Mouse (Mus musculus) MEL (cell line): ENCODE measurements around the gene Npy. TPM values are rescaled to one million over a fixed set of nuclear protein-coding genes. Genes with fewer than 3 reads are reported as not detected.

ENCODE experiments used
- DNase-seq: peaks from one replicate; pipeline ENCODE4 v3.0.0; 2011; ENCODE audit warnings: low read depth, low spot score
- H3K27ac ChIP-seq: 2 replicates; pipeline ENCODE4 v1.5.1; 2012; ENCODE audit warnings: low read depth, mild to moderate bottlenecking, control low read depth, low read length, moderate library complexity; ENCODE audit not compliant: control insufficient read depth
- H3K27me3 ChIP-seq, 2 experiments: fragments of 150-350 bp in 1 of 2; sonication (generic) in 1 of 2; 2 replicates each; pipeline ENCODE4 v1.6.1; 2012; ENCODE audit warnings: low read length in 2 of 2, mild to moderate bottlenecking in 2 of 2, improper control_type of control experiment in 1 of 2, moderate library complexity in 1 of 2; ENCODE audit not compliant: insufficient read depth in 2 of 2, control insufficient read depth in 1 of 2
- H3K36me3 ChIP-seq, 2 experiments: 2 replicates each; pipeline ENCODE4 v1.6.1; 2012 to 2014; ENCODE audit warnings: low read length in 2 of 2, improper control_type of control experiment in 1 of 2, inconsistent platforms in 1 of 2, mild to moderate bottlenecking in 1 of 2; ENCODE audit not compliant: insufficient read depth in 2 of 2, control insufficient read depth in 1 of 2
- H3K4me1 ChIP-seq, 2 experiments: fragments of 150-350 bp in 1 of 2; sonication (generic) in 1 of 2; 2 replicates each; pipeline ENCODE4 v1.6.1; 2012; ENCODE audit warnings: low read length in 2 of 2, improper control_type of control experiment in 1 of 2, mild to moderate bottlenecking in 1 of 2; ENCODE audit not compliant: insufficient read depth in 2 of 2, control insufficient read depth in 1 of 2
- H3K4me3 ChIP-seq, 2 experiments: fragments of 150-350 bp in 1 of 2; sonication (generic) in 1 of 2; 2 replicates each; pipeline ENCODE4 v1.5.1; 2012; ENCODE audit warnings: low read depth in 2 of 2, low read length in 2 of 2, mild to moderate bottlenecking in 2 of 2, moderate library complexity in 2 of 2, control low read depth in 1 of 2, improper control_type of control experiment in 1 of 2; ENCODE audit not compliant: control insufficient read depth in 1 of 2, insufficient read depth in 1 of 2
- H3K79me2 ChIP-seq: 2 replicates; pipeline ENCODE4 v1.6.1; 2012; ENCODE audit warnings: mild to moderate bottlenecking, low read length, moderate library complexity; ENCODE audit not compliant: control insufficient read depth, poor library complexity, insufficient read depth
- H3K9ac ChIP-seq: 2 replicates; pipeline ENCODE4 v1.6.1; 2012; ENCODE audit warnings: low read depth, mild to moderate bottlenecking, control low read depth, low read length, moderate library complexity; ENCODE audit not compliant: control insufficient read depth, poor library complexity, severe bottlenecking
- H3K9me3 ChIP-seq: fragments of 150-350 bp; sonication (generic); replicated peaks from 2 replicates; pipeline ENCODE4 v1.6.1; 2012; ENCODE audit warnings: mild to moderate bottlenecking, low read length, improper control_type of control experiment, moderate library complexity; ENCODE audit not compliant: insufficient read depth
- CTCF ChIP-seq, 3 experiments: IDR thresholded peaks in 2 of 3; conservative IDR thresholded peaks in 1 of 3; 2 replicates each; pipeline ENCODE4 v1.5.1; 2011 to 2012; ENCODE audit warnings: low read length in 3 of 3, low read depth in 2 of 3, mild to moderate bottlenecking in 2 of 3, improper control_type of control experiment in 1 of 3, inconsistent platforms in 1 of 3, mixed read lengths in 1 of 3, moderate library complexity in 1 of 3; ENCODE audit not compliant: control insufficient read depth in 1 of 3, insufficient read depth in 1 of 3, poor library complexity in 1 of 3, severe bottlenecking in 1 of 3
- E2F4 ChIP-seq: IDR thresholded peaks from 2 replicates; pipeline ENCODE4 v1.6.1; 2011; ENCODE audit warnings: low read depth, low read length, improper control_type of control experiment, borderline replicate concordance
- ELF1 ChIP-seq: IDR thresholded peaks from 2 replicates; pipeline ENCODE4 v1.6.1; 2014; ENCODE audit warnings: low read depth, mild to moderate bottlenecking, inconsistent platforms, low read length, improper control_type of control experiment, moderate library complexity
- ETS1 ChIP-seq: IDR thresholded peaks from 2 replicates; pipeline ENCODE4 v1.6.1; 2012; ENCODE audit warnings: low read depth, mild to moderate bottlenecking, inconsistent platforms, low read length, improper control_type of control experiment, moderate library complexity
- GABPA ChIP-seq: IDR thresholded peaks from 2 replicates; pipeline ENCODE4 v1.6.1; 2012; ENCODE audit warnings: low read depth, mild to moderate bottlenecking, inconsistent platforms, low read length, improper control_type of control experiment, moderate library complexity
- HCFC1 ChIP-seq: IDR thresholded peaks from 2 replicates; pipeline ENCODE4 v1.6.1; 2012; ENCODE audit warnings: low read depth, mild to moderate bottlenecking, inconsistent platforms, low read length, improper control_type of control experiment, moderate library complexity
- JUND ChIP-seq: IDR thresholded peaks from 2 replicates; pipeline ENCODE4 v1.6.1; 2011; ENCODE audit warnings: low read depth, mild to moderate bottlenecking, improper control_type of control experiment, low read length
- MAX ChIP-seq: IDR thresholded peaks from 2 replicates; pipeline ENCODE4 v1.6.1; 2011; ENCODE audit warnings: low read length, improper control_type of control experiment
- MEF2A ChIP-seq: IDR thresholded peaks from 2 replicates; pipeline ENCODE4 v1.6.1; 2014; ENCODE audit warnings: low read depth, mild to moderate bottlenecking, inconsistent platforms, low read length, improper control_type of control experiment; ENCODE audit not compliant: poor library complexity, insufficient replicate concordance, severe bottlenecking; ENCODE audit errors: extremely low read depth
- MYB ChIP-seq: IDR thresholded peaks from 2 replicates; pipeline ENCODE4 v1.6.1; 2011; ENCODE audit warnings: mild to moderate bottlenecking, low read depth, low read length, improper control_type of control experiment
- MYC ChIP-seq: IDR thresholded peaks from 2 replicates; pipeline ENCODE4 v1.6.1; 2011; ENCODE audit warnings: low read depth, mild to moderate bottlenecking, low read length, improper control_type of control experiment, moderate library complexity
- RCOR1 ChIP-seq: IDR thresholded peaks from 2 replicates; pipeline ENCODE4 v1.6.1; 2012; ENCODE audit warnings: low read depth, mild to moderate bottlenecking, inconsistent platforms, low read length, improper control_type of control experiment
- SMC3 ChIP-seq: IDR thresholded peaks from 2 replicates; pipeline ENCODE4 v1.6.1; 2011; ENCODE audit warnings: low read depth, low read length, improper control_type of control experiment
- TAL1 ChIP-seq: IDR thresholded peaks from 2 replicates; pipeline ENCODE4 v1.6.1; 2012; ENCODE audit warnings: mild to moderate bottlenecking, inconsistent platforms, low read length, moderate library complexity, mixed read lengths
- TCF12 ChIP-seq: IDR thresholded peaks from 2 replicates; pipeline ENCODE4 v1.6.1; 2014; ENCODE audit warnings: low read depth, mild to moderate bottlenecking, inconsistent platforms, low read length, improper control_type of control experiment, moderate library complexity
- UBTF ChIP-seq: IDR thresholded peaks from 2 replicates; pipeline ENCODE4 v1.6.1; 2012; ENCODE audit warnings: low read depth, mild to moderate bottlenecking, inconsistent platforms, low read length, improper control_type of control experiment, moderate library complexity, borderline replicate concordance; ENCODE audit not compliant: insufficient read depth
- ZKSCAN1 ChIP-seq: IDR thresholded peaks from 2 replicates; pipeline ENCODE4 v1.6.1; 2012; ENCODE audit warnings: low read depth, mild to moderate bottlenecking, inconsistent platforms, low read length, improper control_type of control experiment, moderate library complexity
- ZMIZ1 ChIP-seq: IDR thresholded peaks from 2 replicates; pipeline ENCODE4 v1.6.1; 2012; ENCODE audit warnings: low read depth, mild to moderate bottlenecking, inconsistent platforms, low read length, improper control_type of control experiment, moderate library complexity
- polyA plus RNA-seq, 2 experiments: library from polyadenylated mRNA; stranded (reverse) in 1 of 2; unstranded in 1 of 2; fragments of >175 nt in 1 of 2; fragments of >200 nt in 1 of 2; gene quantifications; 2 replicates each; pipeline versions ENCODE4 v1.2.1 to v1.2.4; 2012; ENCODE audit warnings: low replicate concordance in 2 of 2, low read depth in 1 of 2; ENCODE audit not compliant: insufficient read length in 2 of 2, insufficient read depth in 1 of 2, missing spikeins in 1 of 2
- total RNA-seq: library from RNA; depleted of rRNA; stranded (reverse); fragments of 300-350 nt; gene quantifications from 2 replicates; pipeline ENCODE4 v1.2.3, GENCODE M21; 2012

The Npy gene
- total and polyA plus RNA-seq, 3 experiments, result not detected

DNA sequence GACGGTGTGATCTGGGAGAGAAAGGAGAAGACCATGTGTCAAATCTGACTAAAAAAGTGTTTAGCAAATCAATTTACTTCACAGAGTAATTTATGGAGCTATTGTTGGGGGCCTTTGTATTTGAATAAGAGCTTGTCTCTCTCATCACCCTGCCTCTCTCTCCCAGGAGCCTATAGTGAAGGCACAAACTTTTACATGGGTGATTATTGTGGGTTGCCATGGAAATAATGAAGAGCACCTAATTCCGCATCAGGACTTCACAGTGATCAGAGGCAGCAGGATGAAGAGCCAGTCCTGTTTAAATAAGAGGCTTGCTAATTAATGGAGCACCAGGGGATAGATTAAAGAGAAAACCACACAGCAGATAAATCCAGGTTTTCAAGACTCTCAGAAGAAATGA, 52.6 kb downstream of the Npy start:
- Histone ChIP-seq H3K4me1 (no peaks in the 10 kb centered on the region), H3K9ac (no peak overlapping the region), H3K36me3 (no peaks in the 10 kb centered on the region), H3K9me3 (no peaks in the 10 kb centered on the region), H3K4me3 (no peak overlapping the region), H3K27ac (no peak overlapping the region), H3K27me3 (no peaks in the 10 kb centered on the region), H3K79me2 (no peaks in the 10 kb centered on the region)
- TF ChIP-seq TCF12 (no peak), HCFC1 (no peak), RCOR1 (no peak), CTCF (IDR thresholded peaks at IDR 0.05 in 2 of 3, conservative IDR thresholded peaks at IDR 0.05 in 1 of 3; ENCODE audit: control insufficient read depth in 1 of 3, insufficient read depth in 1 of 3, low read depth in 2 of 3, low read length in 3 of 3, poor library complexity in 1 of 3, severe bottlenecking in 1 of 3) (no peak), UBTF (no peak), TAL1 (no peak), MEF2A (no peak), ZMIZ1 (no peak)
- no peak for DNase-seq

- Histone ChIP-seq H3K4me1 (no peaks in the 10 kb centered on the region), H3K79me2 (no peaks in the 10 kb centered on the region), H3K9ac (no peak overlapping the region), H3K9me3 (no peaks in the 10 kb centered on the region), H3K36me3 (no peaks in the 10 kb centered on the region), H3K27ac (no peak overlapping the region), H3K4me3 (no peak overlapping the region), H3K27me3 (no peaks in the 10 kb centered on the region)
- TF ChIP-seq ELF1, result no peak
- TF ChIP-seq CTCF (IDR thresholded peaks at IDR 0.05 in 2 of 3, conservative IDR thresholded peaks at IDR 0.05 in 1 of 3; ENCODE audit: control insufficient read depth in 1 of 3, insufficient read depth in 1 of 3, low read depth in 2 of 3, low read length in 3 of 3, poor library complexity in 1 of 3, severe bottlenecking in 1 of 3), result no peak
- TF ChIP-seq SMC3, result no peak
- TF ChIP-seq MYC, result no peak
- no peak for TF ChIP-seq MAX
- TF ChIP-seq MYB, result no peak
- no peak for TF ChIP-seq TCF12
- TF ChIP-seq MEF2A, result no peak
- TF ChIP-seq GABPA, result no peak
- no peak for TF ChIP-seq HCFC1
- no peak for TF ChIP-seq ZKSCAN1
- no peak for TF ChIP-seq TAL1
- TF ChIP-seq JUND, result no peak
- no peak for TF ChIP-seq ETS1
- TF ChIP-seq UBTF, result no peak
- no peak for TF ChIP-seq E2F4
- no peak for DNase-seq
Measured at GRCm38 (mm10) chr6:49875791-49876190, 53.3 kb downstream of the Npy start.
